Mouse (Mus musculus) kidney, embryonic 16.5 days (tissue): ENCODE results near the gene Acod1. TPM values are rescaled to one million over a fixed set of nuclear protein-coding genes. Genes with fewer than 3 reads are reported as not detected.
A peak's percentile ranks its signal among the peaks of the same experiment; 100 is the strongest.

Source experiments
- ATAC-seq: fragments of 200-750 bp; cut with Nextera tagmentation; 2 replicates; pipeline ENCODE4 v1.8.0; 2017; ENCODE audit warnings: moderate TSS enrichment; ENCODE audit not compliant: low FRiP score, low TSS enrichment
- H3K27ac ChIP-seq: fragments of 300-500 bp; sonication (generic); 2 replicates; pipeline ENCODE4 v1.5.1; 2014; ENCODE audit warnings: low read length
- H3K27me3 ChIP-seq: fragments of 300-500 bp; sonication (generic); 2 replicates; pipeline ENCODE4 v1.6.1; 2014; ENCODE audit warnings: low read length, control low read depth, mixed read lengths; ENCODE audit not compliant: insufficient read depth
- H3K36me3 ChIP-seq: fragments of 300-500 bp; sonication (generic); 2 replicates; pipeline ENCODE4 v1.6.1; 2014; ENCODE audit warnings: low read length, control low read depth, mixed read lengths; ENCODE audit not compliant: insufficient read depth
- H3K4me1 ChIP-seq: fragments of 300-500 bp; sonication (generic); 2 replicates; pipeline ENCODE4 v1.6.1; 2014; ENCODE audit warnings: low read length, control low read depth, mixed read lengths; ENCODE audit not compliant: insufficient read depth
- H3K4me2 ChIP-seq: fragments of 300-500 bp; sonication (generic); replicated peaks from 2 replicates; pipeline ENCODE4 v1.6.1; 2014; ENCODE audit warnings: low read depth, low read length
- H3K4me3 ChIP-seq: fragments of 300-500 bp; sonication (generic); 2 replicates; pipeline ENCODE4 v1.5.1; 2014; ENCODE audit warnings: mild to moderate bottlenecking, low read length
- H3K9ac ChIP-seq: fragments of 300-500 bp; sonication (generic); replicated peaks from 2 replicates; pipeline ENCODE4 v1.6.1; 2014; ENCODE audit warnings: low read length
- H3K9me3 ChIP-seq: fragments of 300-500 bp; sonication (generic); 2 replicates; pipeline ENCODE4 v1.6.1; 2016; ENCODE audit warnings: low read length, control low read depth
- WGBS: fragments of 180-500 bp; shearing (Covaris S2); extraction: QIAGEN DNeasy Blood & Tissue Kit; methylation state at CpG from one replicate; pipeline ENCODE4 v1.1.7; 2014; 5-methylcytosine and 5-hydroxymethylcytosine counted together
- polyA plus RNA-seq: library from polyadenylated mRNA; unstranded; fragments of >200 nt; fragmentation: Nextera tagmentation; extraction: Ambion mirVana; gene quantifications from 2 replicates; pipeline ENCODE4 v1.2.1, GENCODE M21; 2015

The Acod1 gene
- polyA plus RNA-seq, 1 experiment from 2014 or later, result not detected

GRCm38 (mm10) chr14:103070790-103071189 is 24.0 kb downstream of the Acod1 start:
- peak overlapping the region; percentile 95 for H3K4me2 ChIP-seq

GRCm38 (mm10) chr14:103071471-103071870 is 24.7 kb downstream of the Acod1 start:
- WGBS, result 93% methylated on average over 12 of the region's 12 CpGs
- Histone ChIP-seq H3K36me3 (peaks cover 21% of the 10 kb centered on the region), H3K9me3 (no peaks in the 10 kb centered on the region), H3K4me1 (peaks cover 5% of the 10 kb centered on the region; the same call in 1 of the 2 replicates), H3K9ac (no peak overlapping the region), H3K27me3 (no peaks in the 10 kb centered on the region), H3K27ac (no peak overlapping the region), H3K4me3 (no peak overlapping the region), H3K4me2 (no peak overlapping the region)
- ATAC-seq, result no peak

More at GRCm38 (mm10) chr14:103070790-103071189, 24.0 kb downstream of the Acod1 start:
- Histone ChIP-seq H3K4me1 (peaks cover 5% of the 10 kb centered on the region; the same call in 1 of the 2 replicates), H3K4me3 (peak overlapping the region; percentile 69), H3K27ac (peak overlapping the region; percentile 87), H3K9ac (peak overlapping the region; percentile 82), H3K27me3 (no peaks in the 10 kb centered on the region), H3K36me3 (peaks cover 21% of the 10 kb centered on the region), H3K9me3 (no peaks in the 10 kb centered on the region)
- WGBS, result 2% methylated on average over 10 of the region's 10 CpGs
- no peak for ATAC-seq

GRCm38 (mm10) chr14:103072731-103073130 is 26.0 kb downstream of the Acod1 start:
- Histone ChIP-seq H3K9me3 (no peaks in the 10 kb centered on the region), H3K27ac (no peak overlapping the region), H3K36me3 (peaks cover 28% of the 10 kb centered on the region), H3K4me1 (peaks cover 5% of the 10 kb centered on the region; the same call in 1 of the 2 replicates), H3K4me2 (no peak overlapping the region), H3K27me3 (no peaks in the 10 kb centered on the region), H3K4me3 (no peak overlapping the region), H3K9ac (no peak overlapping the region)
- no peak for ATAC-seq
- WGBS, result 89% methylated on average over 4 of the region's 4 CpGs

GRCm38 (mm10) chr14:103073825-103074224 is 27.0 kb downstream of the Acod1 start:
- Histone ChIP-seq H3K27me3 (no peaks in the 10 kb centered on the region), H3K4me3 (no peak overlapping the region), H3K36me3 (peaks cover 28% of the 10 kb centered on the region), H3K4me1 (peaks cover 5% of the 10 kb centered on the region; the same call in 1 of the 2 replicates), H3K4me2 (no peak overlapping the region), H3K9ac (no peak overlapping the region), H3K9me3 (no peaks in the 10 kb centered on the region), H3K27ac (no peak overlapping the region)
- no peak for ATAC-seq
- WGBS, result 96% methylated on average over 8 of the region's 8 CpGs

GRCm38 (mm10) chr14:103075166-103075565 is 28.4 kb downstream of the Acod1 start:
- no peak for ATAC-seq
- Histone ChIP-seq H3K9ac (no peak overlapping the region), H3K9me3 (no peaks in the 10 kb centered on the region), H3K36me3 (peaks cover 32% of the 10 kb centered on the region), H3K4me1 (peaks cover 5% of the 10 kb centered on the region; the same call in 1 of the 2 replicates), H3K4me3 (no peak overlapping the region), H3K4me2 (no peak overlapping the region), H3K27me3 (no peaks in the 10 kb centered on the region), H3K27ac (no peak overlapping the region)
- 88% methylated on average over 7 of the region's 7 CpGs for WGBS

- Histone ChIP-seq H3K4me1 (no peaks in the 10 kb centered on the region), H3K9me3 (no peaks in the 10 kb centered on the region), H3K27me3 (no peaks in the 10 kb centered on the region), H3K4me2 (no peak overlapping the region), H3K36me3 (peaks cover 31% of the 10 kb centered on the region), H3K9ac (no peak overlapping the region), H3K4me3 (no peak overlapping the region), H3K27ac (no peak overlapping the region)
- no peak for ATAC-seq
- 86% methylated on average over 9 of the region's 9 CpGs for WGBS
Observed at GRCm38 (mm10) chr14:103077272-103078005, 30.7 kb downstream of the Acod1 start.

- WGBS, result 85% methylated on average over 16 of the region's 16 CpGs
- H3K27ac ChIP-seq, result no peak overlapping the region
- ATAC-seq, result no peak
- no peaks in the 10 kb centered on the region for H3K4me1 ChIP-seq
- H3K4me3 ChIP-seq, result no peak overlapping the region
- H3K9ac ChIP-seq, result no peak overlapping the region
- H3K27me3 ChIP-seq, result no peaks in the 10 kb centered on the region
- peaks cover 31% of the 10 kb centered on the region for H3K36me3 ChIP-seq
- H3K4me2 ChIP-seq, result no peak overlapping the region
- H3K9me3 ChIP-seq, result no peaks in the 10 kb centered on the region
Observed at GRCm38 (mm10) chr14:103078006-103078912, 31.5 kb downstream of the Acod1 start.

- H3K4me3 ChIP-seq, result no peak overlapping the region
- 90% methylated on average over 9 of the region's 9 CpGs for WGBS
- ATAC-seq, result no peak
Observed at GRCm38 (mm10) chr14:103079209-103079977, 32.6 kb downstream of the Acod1 start.

GRCm38 (mm10) chr14:103085840-103086533 is 39.2 kb downstream of the Acod1 start:
- 70% methylated on average over 1 of the region's 1 CpGs for WGBS
- H3K4me2 ChIP-seq, result no peak overlapping the region
- H3K9me3 ChIP-seq, result no peaks in the 10 kb centered on the region
- no peaks in the 10 kb centered on the region for H3K4me1 ChIP-seq
- no peak overlapping the region for H3K27ac ChIP-seq
- no peak for ATAC-seq
- H3K4me3 ChIP-seq, result no peak overlapping the region
- no peaks in the 10 kb centered on the region for H3K27me3 ChIP-seq
- no peak overlapping the region for H3K9ac ChIP-seq
- H3K36me3 ChIP-seq, result peaks cover 49% of the 10 kb centered on the region

More at GRCm38 (mm10) chr14:103079209-103079977, 32.6 kb downstream of the Acod1 start:
- no peak overlapping the region for H3K4me2 ChIP-seq
- no peaks in the 10 kb centered on the region for H3K9me3 ChIP-seq
- H3K4me1 ChIP-seq, result no peaks in the 10 kb centered on the region
- no peak overlapping the region for H3K9ac ChIP-seq
- peaks cover 26% of the 10 kb centered on the region for H3K36me3 ChIP-seq
- H3K27me3 ChIP-seq, result no peaks in the 10 kb centered on the region
- no peak overlapping the region for H3K27ac ChIP-seq
